Mouse (Mus musculus) bone marrow, adult 2 months (tissue): Measurements from ENCODE around the gene Mc3r.

Experiments
- CTCF ChIP-seq: fragments of 200-500 bp; IDR thresholded peaks from 2 replicates; pipeline ENCODE4 v1.5.1; 2011; ENCODE audit warnings: low read length, control low read depth; ENCODE audit not compliant: control insufficient read depth, insufficient read depth
- POLR2A ChIP-seq: fragments of 200-500 bp; IDR thresholded peaks from 2 replicates; pipeline ENCODE4 v1.6.1; 2011; ENCODE audit warnings: low read depth, mild to moderate bottlenecking, control low read depth, low read length, borderline replicate concordance; ENCODE audit not compliant: control insufficient read depth

DNA sequence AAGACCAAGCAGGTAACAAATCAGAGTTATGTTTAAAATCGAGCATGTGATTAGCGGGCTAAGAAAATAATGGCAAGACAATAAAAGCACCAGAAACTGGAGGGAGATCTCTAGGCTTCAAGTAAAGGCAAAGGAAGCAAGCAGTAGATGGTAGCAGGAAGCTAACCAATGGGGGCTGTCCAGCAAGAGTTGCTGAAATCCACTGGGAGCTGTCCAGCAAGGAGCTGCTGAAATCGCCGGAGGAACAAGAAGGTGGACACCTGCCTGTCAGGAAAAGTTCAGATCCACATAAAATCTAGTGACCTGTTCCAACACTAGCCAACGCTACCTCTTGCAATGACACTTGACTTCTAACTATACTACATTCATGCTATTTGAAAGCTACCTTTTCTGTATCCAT is 7.3 kb upstream of the Mc3r start:
- TF ChIP-seq CTCF: no peak
- no peak for TF ChIP-seq POLR2A
